Mouse (Mus musculus): ENCODE data around the gene Kif12. TPM values are rescaled to one million over a fixed set of nuclear protein-coding genes. Genes with fewer than 3 reads are reported as not detected.

The Kif12 gene
- polyA plus RNA-seq (2014; fragmentation: Nextera tagmentation; extraction: Ambion mirVana) = not detected in 2 replicates

DNA sequence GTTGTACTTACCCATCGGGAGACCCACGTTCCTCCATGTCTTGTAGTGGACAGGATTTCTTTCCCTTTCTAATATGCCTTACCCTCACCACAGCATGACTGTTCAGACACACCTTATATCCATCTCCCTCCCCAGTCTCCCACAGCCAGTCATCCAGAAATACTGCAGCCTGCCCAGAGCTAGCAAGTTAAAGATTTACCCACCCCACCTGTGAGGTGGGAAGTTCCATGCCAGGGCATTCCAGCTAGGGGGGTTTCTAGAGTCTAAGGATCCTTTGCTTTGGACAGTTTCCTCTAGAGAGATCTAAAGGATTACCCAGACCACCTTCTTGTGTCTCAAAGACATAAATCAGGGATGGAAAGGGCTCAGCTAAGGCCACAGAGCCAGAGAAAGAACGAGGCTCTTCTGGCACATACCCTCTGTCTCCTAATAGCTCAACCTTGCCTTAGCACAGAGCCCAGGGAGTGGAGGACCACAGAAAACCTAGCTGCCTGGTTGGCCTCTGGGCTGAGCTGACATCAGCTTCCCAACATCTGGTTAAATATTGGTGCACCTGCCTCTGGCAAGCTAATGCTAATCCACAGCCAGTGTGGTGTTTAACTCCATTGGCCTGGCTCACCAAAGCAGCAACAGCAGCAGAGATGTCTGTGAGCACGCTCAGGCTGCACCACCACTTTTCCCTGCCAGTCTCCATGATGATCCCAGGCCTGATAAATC lies at the start of gene Kif12:
Kif12 (minus strand) TSS at position 163 of the 717 bp plus-strand sequence.
- Histone ChIP-seq H3K36me3 (ENCODE audit: control insufficient read depth, insufficient read depth, low read length) (no peaks in the 10 kb centered on the region), H3K4me1 (ENCODE audit: control insufficient read depth, insufficient read depth, low read length) (no peaks in the 10 kb centered on the region), H3K4me3 (replicated peaks; ENCODE audit: low read depth, low read length) (no peak within 1 kb of the TSS), H3K27me3 (ENCODE audit: control insufficient read depth, insufficient read depth, low read length) (no peaks in the 10 kb centered on the region), H3K4me2 (ENCODE audit: low read length) (no peak within 1 kb of the TSS), H3K9ac (replicated peaks; ENCODE audit: low read length) (no peak within 1 kb of the TSS), H3K9me3 (ENCODE audit: control insufficient read depth, low read length) (no peaks in the 10 kb centered on the region), H3K27ac (replicated peaks; ENCODE audit: low read depth, low read length) (no peak within 1 kb of the TSS)
- DNase-seq = no peak
- no peak for ATAC-seq (ENCODE audit: low FRiP score, low TSS enrichment)
- WGBS = 82% methylated on average over 4 of the region's 4 CpGs

DNA sequence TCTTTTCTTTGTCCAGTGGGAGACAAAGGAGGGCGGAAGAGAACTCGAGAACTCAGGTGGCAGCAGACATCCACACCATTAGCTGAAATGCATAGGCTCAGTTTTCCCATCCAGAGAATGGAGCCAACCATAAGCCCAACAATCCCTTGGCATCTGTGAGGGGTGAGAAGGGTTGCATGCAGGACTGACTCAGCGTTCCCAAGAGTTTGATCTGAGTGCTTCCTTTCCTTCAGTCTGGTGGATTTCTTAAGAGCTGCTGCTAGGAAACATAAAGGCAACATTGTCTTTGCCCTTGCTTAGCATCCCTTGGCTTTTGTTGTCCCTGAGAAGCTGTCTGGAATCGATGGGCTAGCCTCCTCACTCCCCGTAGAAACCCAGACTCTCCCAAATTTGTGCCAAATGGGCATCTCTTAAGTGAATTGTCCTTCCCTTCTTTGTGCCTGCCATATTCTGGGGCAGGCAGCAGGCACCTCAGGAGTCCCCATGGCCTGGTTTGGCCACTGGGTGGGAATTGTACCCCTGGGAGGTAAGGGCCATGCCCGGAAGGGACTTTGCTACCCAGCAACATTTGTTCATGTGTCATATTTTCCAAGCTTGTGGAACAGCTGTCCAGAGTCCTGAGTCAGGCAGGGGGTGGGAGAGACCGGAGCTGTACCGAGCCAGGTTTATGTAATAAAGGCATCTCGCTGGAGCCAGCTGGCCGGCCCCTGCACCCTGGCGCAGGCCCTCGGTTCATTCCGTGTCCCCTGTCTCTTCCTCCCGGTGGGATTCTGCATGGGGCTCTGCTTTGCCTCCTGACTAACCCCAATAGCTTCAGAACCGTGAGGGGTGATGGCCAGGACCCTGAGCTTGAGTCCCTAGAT lies 49.4 kb upstream of the Kif12 start:
- Histone ChIP-seq H3K4me1 (ENCODE audit: control insufficient read depth, insufficient read depth, low read length) (peaks cover 2% of the 10 kb centered on the region; the same call in 1 of the 2 replicates), H3K4me2 (ENCODE audit: low read length) (no peak overlapping the region), H3K27ac (replicated peaks; ENCODE audit: low read depth, low read length) (no peak overlapping the region), H3K9ac (replicated peaks; ENCODE audit: low read length) (no peak overlapping the region), H3K4me3 (replicated peaks; ENCODE audit: low read depth, low read length) (no peak overlapping the region), H3K36me3 (ENCODE audit: control insufficient read depth, insufficient read depth, low read length) (no peaks in the 10 kb centered on the region), H3K9me3 (ENCODE audit: control insufficient read depth, low read length) (no peaks in the 10 kb centered on the region), H3K27me3 (ENCODE audit: control insufficient read depth, insufficient read depth, low read length) (0 out of 2 replicates have a peak, but pooled peaks cover 5% of the 10 kb centered on the region)
- ATAC-seq (ENCODE audit: low FRiP score, low TSS enrichment) (no peak), DNase-seq (no peak)
- 87% methylated on average over 15 of the region's 15 CpGs for WGBS

DNA sequence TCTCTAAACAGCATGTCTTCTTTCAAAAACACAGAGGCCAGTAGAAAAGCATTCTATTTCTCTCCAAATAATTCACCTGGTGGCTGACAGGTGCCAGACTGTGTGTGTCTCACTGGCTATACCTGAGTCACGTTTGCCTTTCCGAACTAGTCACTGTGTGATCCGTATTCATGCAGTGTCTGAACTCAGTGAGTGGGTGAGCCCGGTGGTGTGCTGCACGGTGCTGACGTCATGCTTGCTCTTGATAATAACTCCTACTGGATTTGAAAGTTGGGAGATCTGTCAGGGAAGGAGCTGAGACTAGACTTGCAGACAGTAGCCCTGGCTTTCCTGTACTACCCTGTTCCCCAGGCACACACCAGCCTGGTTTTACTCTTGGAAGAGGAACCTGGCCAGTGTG lies 47.7 kb upstream of the Kif12 start:
- H3K27me3 ChIP-seq (ENCODE audit: control insufficient read depth, insufficient read depth, low read length) = peaks cover 9% of the 10 kb centered on the region; the same call in 1 of the 2 replicates
- no peaks in the 10 kb centered on the region for H3K36me3 ChIP-seq (ENCODE audit: control insufficient read depth, insufficient read depth, low read length)
- no peak for DNase-seq
- no peak for ATAC-seq (ENCODE audit: low FRiP score, low TSS enrichment)
- no peaks in the 10 kb centered on the region for H3K9me3 ChIP-seq (ENCODE audit: control insufficient read depth, low read length)
- H3K27ac ChIP-seq (replicated peaks; ENCODE audit: low read depth, low read length) = no peak overlapping the region
- no peak overlapping the region for H3K9ac ChIP-seq (replicated peaks; ENCODE audit: low read length)
- no peak overlapping the region for H3K4me2 ChIP-seq (ENCODE audit: low read length)
- no peak overlapping the region for H3K4me3 ChIP-seq (replicated peaks; ENCODE audit: low read depth, low read length)
- peaks cover 2% of the 10 kb centered on the region for H3K4me1 ChIP-seq (ENCODE audit: control insufficient read depth, insufficient read depth, low read length)
- WGBS = 84% methylated on average over 6 of the region's 6 CpGs

- no peak overlapping the region for H3K4me3 ChIP-seq (replicated peaks; ENCODE audit: low read depth, low read length)
- peaks cover 15% of the 10 kb centered on the region for H3K27me3 ChIP-seq (ENCODE audit: control insufficient read depth, insufficient read depth, low read length)
- H3K9ac ChIP-seq (replicated peaks; ENCODE audit: low read length) = no peak overlapping the region
- ATAC-seq (ENCODE audit: low FRiP score, low TSS enrichment) (no peak), DNase-seq (no peak)
- H3K4me1 ChIP-seq (ENCODE audit: control insufficient read depth, insufficient read depth, low read length) = peaks cover 8% of the 10 kb centered on the region
- H3K36me3 ChIP-seq (ENCODE audit: control insufficient read depth, insufficient read depth, low read length) = no peaks in the 10 kb centered on the region
- no peaks in the 10 kb centered on the region for H3K9me3 ChIP-seq (ENCODE audit: control insufficient read depth, low read length)
- no peak overlapping the region for H3K4me2 ChIP-seq (ENCODE audit: low read length)
- H3K27ac ChIP-seq (replicated peaks; ENCODE audit: low read depth, low read length) = no peak overlapping the region
- 79% methylated on average over 3 of the region's 3 CpGs for WGBS
These were observed 47.1 kb upstream of the Kif12 start for GRCm38 (mm10) chr4:63219059-63219458.

GRCm38 (mm10) chr4:63217513-63217912 lies 45.6 kb upstream of the Kif12 start:
- H3K9ac ChIP-seq (replicated peaks; ENCODE audit: low read length) = no peak overlapping the region
- DNase-seq = no peak
- WGBS = 90% methylated on average over 6 of the region's 6 CpGs
- H3K27me3 ChIP-seq (ENCODE audit: control insufficient read depth, insufficient read depth, low read length) = peaks cover 30% of the 10 kb centered on the region
- H3K4me3 ChIP-seq (replicated peaks; ENCODE audit: low read depth, low read length) = no peak overlapping the region
- H3K4me1 ChIP-seq (ENCODE audit: control insufficient read depth, insufficient read depth, low read length) = peaks cover 13% of the 10 kb centered on the region
- H3K4me2 ChIP-seq (ENCODE audit: low read length) = no peak overlapping the region
- H3K27ac ChIP-seq (replicated peaks; ENCODE audit: low read depth, low read length) = no peak overlapping the region
- no peaks in the 10 kb centered on the region for H3K9me3 ChIP-seq (ENCODE audit: control insufficient read depth, low read length)
- no peak for ATAC-seq (ENCODE audit: low FRiP score, low TSS enrichment)
- no peaks in the 10 kb centered on the region for H3K36me3 ChIP-seq (ENCODE audit: control insufficient read depth, insufficient read depth, low read length)

DNA sequence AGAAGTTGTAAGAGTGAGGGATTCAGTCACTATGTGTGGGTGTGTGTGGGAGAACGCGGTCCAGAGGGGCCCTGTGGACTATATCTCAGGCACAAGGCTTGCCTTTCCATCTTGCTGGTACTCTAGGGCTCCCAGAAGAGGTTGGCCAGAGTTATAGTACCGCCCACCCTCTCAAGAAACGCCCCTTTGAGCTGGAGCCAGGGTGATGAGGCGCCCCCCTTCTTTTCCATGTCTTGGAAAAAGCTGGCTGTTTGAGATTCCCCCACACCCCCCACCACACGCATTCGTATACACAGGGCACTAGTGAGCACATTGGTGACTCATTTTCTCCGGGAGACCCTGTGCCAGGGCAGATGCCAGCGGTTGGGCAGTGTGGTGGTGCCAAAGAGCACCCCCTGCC lies 44.6 kb upstream of the Kif12 start:
- Histone ChIP-seq H3K4me1 (ENCODE audit: control insufficient read depth, insufficient read depth, low read length) (peaks cover 13% of the 10 kb centered on the region), H3K27me3 (ENCODE audit: control insufficient read depth, insufficient read depth, low read length) (peaks cover 37% of the 10 kb centered on the region), H3K36me3 (ENCODE audit: control insufficient read depth, insufficient read depth, low read length) (no peaks in the 10 kb centered on the region), H3K4me2 (ENCODE audit: low read length) (peak overlapping the region; percentile 100), H3K9ac (replicated peaks; ENCODE audit: low read length) (no peak overlapping the region), H3K9me3 (ENCODE audit: control insufficient read depth, low read length) (no peaks in the 10 kb centered on the region), H3K4me3 (replicated peaks; ENCODE audit: low read depth, low read length) (peak overlapping the region; percentile 62; the same call in 1 of the 2 replicates), H3K27ac (replicated peaks; ENCODE audit: low read depth, low read length) (no peak overlapping the region)
- peak; percentile 14 for DNase-seq
- 32% methylated on average over 9 of the region's 9 CpGs for WGBS
- ATAC-seq (ENCODE audit: low FRiP score, low TSS enrichment) = 0 out of 2 replicates have a peak, but pooled peaks have one; percentile 15

DNA sequence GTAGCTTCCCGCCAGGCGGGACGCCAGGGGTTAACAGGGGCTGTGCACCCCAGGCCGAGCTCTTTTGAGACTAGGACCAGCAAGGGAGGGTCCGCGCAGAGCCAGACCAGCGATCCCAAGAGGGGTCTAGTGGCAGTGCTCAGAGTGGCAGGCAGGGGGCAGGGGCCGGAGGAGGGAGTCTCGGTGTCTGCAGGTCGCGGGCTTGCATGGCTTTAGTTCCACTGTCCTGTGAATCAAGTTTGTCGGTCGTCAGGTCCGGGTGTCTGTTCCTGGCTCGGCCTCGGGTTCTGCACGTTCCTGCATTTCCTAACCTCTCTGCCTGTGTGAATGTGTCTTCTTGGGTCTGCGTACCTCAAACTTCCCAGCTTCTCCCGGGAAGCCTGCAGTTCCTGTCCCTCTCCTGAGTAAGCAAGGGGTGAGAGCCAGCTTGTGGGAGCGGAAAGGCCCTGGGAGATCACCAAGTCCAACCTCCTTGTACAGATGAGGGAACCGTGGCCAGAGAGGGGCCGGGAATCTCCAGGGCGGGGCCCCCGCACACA lies 44.1 kb upstream of the Kif12 start:
- H3K4me3 ChIP-seq (replicated peaks; ENCODE audit: low read depth, low read length) = peak overlapping the region; percentile 62
- peaks cover 37% of the 10 kb centered on the region for H3K27me3 ChIP-seq (ENCODE audit: control insufficient read depth, insufficient read depth, low read length)
- no peaks in the 10 kb centered on the region for H3K9me3 ChIP-seq (ENCODE audit: control insufficient read depth, low read length)
- WGBS = 2% methylated on average over 24 of the region's 24 CpGs
- peaks cover 13% of the 10 kb centered on the region for H3K4me1 ChIP-seq (ENCODE audit: control insufficient read depth, insufficient read depth, low read length)
- no peak overlapping the region for H3K27ac ChIP-seq (replicated peaks; ENCODE audit: low read depth, low read length)
- DNase-seq (peak; percentile 73), ATAC-seq (ENCODE audit: low FRiP score, low TSS enrichment) (peak; percentile 65)
- no peaks in the 10 kb centered on the region for H3K36me3 ChIP-seq (ENCODE audit: control insufficient read depth, insufficient read depth, low read length)
- peak overlapping the region; percentile 60 for H3K9ac ChIP-seq (replicated peaks; ENCODE audit: low read length)
- peak overlapping the region; percentile 100 for H3K4me2 ChIP-seq (ENCODE audit: low read length)

DNA sequence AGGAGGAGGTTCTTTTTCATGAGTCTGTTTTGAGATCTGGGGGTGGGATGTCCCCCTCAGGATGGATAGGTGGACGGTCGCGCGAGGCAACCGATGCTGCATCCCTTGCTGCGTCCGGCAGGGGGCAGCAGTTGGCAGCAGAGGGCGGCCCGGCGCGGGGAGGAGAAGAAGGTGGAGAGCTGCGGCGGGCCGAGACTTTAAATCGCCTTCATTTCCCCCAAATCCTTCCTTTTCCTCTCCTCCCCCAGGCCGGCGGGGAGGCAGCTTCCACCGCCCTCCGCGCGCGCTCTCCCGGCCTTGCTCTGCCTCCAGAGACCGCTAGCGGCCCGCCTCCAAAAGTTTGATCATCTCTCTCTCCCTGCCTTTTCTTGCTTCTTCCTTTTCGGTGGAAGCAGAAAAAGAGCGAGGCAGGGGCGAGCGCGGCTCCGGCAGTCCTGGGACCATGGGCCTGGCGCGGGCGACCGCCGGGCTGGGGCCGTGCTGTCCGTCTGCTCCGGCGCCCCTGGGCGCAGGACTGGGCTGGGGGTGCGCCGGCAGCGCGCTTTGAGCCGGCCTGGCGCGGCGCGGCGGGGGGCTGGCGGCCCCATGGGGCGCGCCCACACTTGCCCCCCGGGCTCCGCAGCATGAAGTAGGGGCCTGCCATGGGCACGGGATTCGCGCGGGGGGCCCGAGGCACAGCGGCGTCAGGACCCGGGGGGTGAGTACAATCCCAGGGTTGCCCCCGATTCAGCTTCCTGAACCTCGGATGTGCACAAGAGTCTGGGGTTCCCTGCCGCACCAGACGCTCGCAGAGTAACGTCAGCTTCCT lies 43.5 kb upstream of the Kif12 start:
- Histone ChIP-seq H3K4me3 (replicated peaks; ENCODE audit: low read depth, low read length) (peak overlapping the region; percentile 62), H3K4me2 (ENCODE audit: low read length) (peak overlapping the region; percentile 100), H3K27ac (replicated peaks; ENCODE audit: low read depth, low read length) (no peak overlapping the region), H3K9me3 (ENCODE audit: control insufficient read depth, low read length) (no peaks in the 10 kb centered on the region), H3K27me3 (ENCODE audit: control insufficient read depth, insufficient read depth, low read length) (peaks cover 37% of the 10 kb centered on the region), H3K36me3 (ENCODE audit: control insufficient read depth, insufficient read depth, low read length) (no peaks in the 10 kb centered on the region), H3K4me1 (ENCODE audit: control insufficient read depth, insufficient read depth, low read length) (peaks cover 13% of the 10 kb centered on the region), H3K9ac (replicated peaks; ENCODE audit: low read length) (peak overlapping the region; percentile 60)
- under 1% methylated on average over 65 of the region's 71 CpGs for WGBS
- ATAC-seq (ENCODE audit: low FRiP score, low TSS enrichment) (peak; percentile 63; the same call in 1 of the 2 replicates), DNase-seq (peak; percentile 89)
